Mouse (Mus musculus) cortical plate, adult 2 months (tissue): ENCODE measurements around the gene Noct. TPM values are rescaled to one million over a fixed set of nuclear protein-coding genes. Genes with fewer than 3 reads are reported as not detected.

ENCODE experiments used
- H3K27ac ChIP-seq: fragments of 200-500 bp; 2 replicates; pipeline ENCODE4 v1.5.1; 2012; ENCODE audit warnings: low read length, control low read depth, inconsistent platforms; ENCODE audit not compliant: insufficient read depth
- H3K4me1 ChIP-seq: fragments of 200-500 bp; 2 replicates; pipeline ENCODE4 v1.6.1; 2011; ENCODE audit warnings: low read length; ENCODE audit not compliant: control insufficient read depth, insufficient read depth
- H3K4me3 ChIP-seq: fragments of 200-500 bp; 2 replicates; pipeline ENCODE4 v1.5.1; 2011; ENCODE audit warnings: mild to moderate bottlenecking, low read length, control low read depth; ENCODE audit not compliant: insufficient read depth
- CTCF ChIP-seq: fragments of 200-500 bp; IDR thresholded peaks from 2 replicates; pipeline ENCODE4 v1.5.1; 2011; ENCODE audit warnings: mild to moderate bottlenecking, control low read depth, low read length; ENCODE audit not compliant: insufficient read depth; ENCODE audit errors: extremely low read depth
- POLR2A ChIP-seq: fragments of 200-500 bp; IDR thresholded peaks from 2 replicates; pipeline ENCODE4 v1.6.1; 2011; ENCODE audit warnings: mild to moderate bottlenecking, low read length, control low read depth; ENCODE audit not compliant: insufficient read depth; ENCODE audit errors: extremely low read depth
- polyA plus RNA-seq: library from polyadenylated mRNA; depleted of rRNA; stranded (reverse); fragments of >200 nt; gene quantifications from 2 replicates; pipeline ENCODE4 v1.2.3, GENCODE M21; 2012

Noct gene
- polyA plus RNA-seq, 1 experiment = 31.8 TPM

DNA sequence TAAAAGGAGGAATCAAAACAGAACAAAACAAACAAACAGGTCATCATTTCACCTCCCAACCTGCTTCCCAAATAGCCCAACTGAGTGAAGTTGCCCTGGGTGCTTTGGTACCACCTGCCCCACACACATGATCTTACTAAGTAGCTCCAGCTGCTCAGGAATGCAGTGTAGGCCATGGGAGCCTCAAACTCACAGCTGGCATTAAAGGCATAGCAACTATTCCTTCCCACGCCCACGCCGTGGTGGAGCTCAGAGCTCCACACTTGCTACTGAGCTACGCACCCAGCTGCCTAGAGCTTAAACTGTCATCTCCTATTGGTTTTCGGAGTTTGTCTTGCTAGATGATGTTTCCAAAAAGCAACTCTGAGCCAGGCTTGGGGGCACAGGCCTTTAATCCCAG is 5.0 kb upstream of the Noct start:
- Histone ChIP-seq H3K4me1 (no peaks in the 10 kb centered on the region), H3K4me3 (no peak overlapping the region), H3K27ac (no peak overlapping the region)
- TF ChIP-seq POLR2A (no peak), CTCF (no peak)

DNA sequence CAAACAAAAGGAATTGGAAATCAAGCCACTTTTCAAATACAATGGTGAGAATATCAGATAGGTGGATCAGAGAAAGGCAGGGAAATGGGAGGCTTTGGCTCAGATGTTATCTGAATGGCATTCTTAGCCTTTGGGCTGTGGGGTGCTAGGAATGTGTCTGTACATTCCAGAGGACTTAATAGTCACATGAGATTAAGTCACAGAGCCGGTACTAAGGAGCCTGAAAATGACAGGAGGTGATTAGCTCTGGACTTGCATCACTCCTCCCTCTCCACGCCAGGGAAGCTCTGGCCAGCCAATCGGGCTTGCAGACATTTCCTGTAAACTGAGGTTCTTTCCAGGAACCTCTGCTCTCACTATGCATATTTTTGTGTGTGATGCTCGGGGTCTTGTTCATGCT is 3.4 kb upstream of the Noct start:
- Histone ChIP-seq H3K4me3 (no peak overlapping the region), H3K4me1 (no peaks in the 10 kb centered on the region), H3K27ac (no peak overlapping the region)
- TF ChIP-seq CTCF = no peak
- TF ChIP-seq POLR2A = no peak

DNA sequence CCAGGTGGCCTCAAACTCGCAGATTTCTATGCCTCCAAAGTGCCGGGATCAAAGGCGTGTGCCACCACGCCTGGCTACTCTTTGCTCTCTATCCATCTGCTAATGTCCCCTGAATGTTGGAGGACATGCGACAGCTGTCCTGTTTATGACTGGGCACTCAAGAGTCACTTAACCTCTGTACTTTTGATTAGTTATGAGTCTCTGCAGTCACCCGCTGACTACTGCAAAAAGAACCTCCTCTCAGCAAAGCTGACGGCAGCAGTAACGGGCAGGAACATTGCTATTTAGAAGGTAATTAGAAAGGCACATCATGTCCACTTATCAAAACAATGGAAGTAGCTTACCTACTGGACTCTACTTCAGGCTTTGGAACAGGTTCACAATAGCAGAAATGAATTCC is 2.4 kb upstream of the Noct start:
- TF ChIP-seq CTCF (no peak), POLR2A (no peak)
- peaks cover 3% of the 10 kb centered on the region; the same call in 1 of the 2 replicates for H3K4me1 ChIP-seq
- no peak overlapping the region for H3K27ac ChIP-seq
- no peak overlapping the region for H3K4me3 ChIP-seq

DNA sequence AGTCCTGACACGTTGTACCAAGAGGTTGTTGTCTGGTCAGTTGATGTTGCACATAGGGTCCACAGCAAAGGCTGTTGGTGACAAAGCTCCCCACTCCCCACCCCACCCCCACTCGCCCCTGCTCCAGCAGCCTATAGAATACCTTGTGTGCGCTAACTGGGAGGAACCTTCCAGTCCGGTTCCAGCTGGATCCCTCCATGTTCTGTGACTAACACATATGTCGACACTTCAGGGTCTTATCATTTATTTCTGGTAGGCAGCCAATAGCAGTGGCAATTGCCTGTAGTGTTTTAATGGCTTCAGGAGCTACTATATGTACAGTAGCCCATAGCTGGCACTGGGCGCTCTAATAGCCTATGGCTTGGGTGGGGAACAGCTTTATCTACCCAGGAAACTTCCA is 1.9 kb upstream of the Noct start:
- TF ChIP-seq CTCF (no peak), POLR2A (no peak)
- no peak overlapping the region for H3K4me3 ChIP-seq

DNA sequence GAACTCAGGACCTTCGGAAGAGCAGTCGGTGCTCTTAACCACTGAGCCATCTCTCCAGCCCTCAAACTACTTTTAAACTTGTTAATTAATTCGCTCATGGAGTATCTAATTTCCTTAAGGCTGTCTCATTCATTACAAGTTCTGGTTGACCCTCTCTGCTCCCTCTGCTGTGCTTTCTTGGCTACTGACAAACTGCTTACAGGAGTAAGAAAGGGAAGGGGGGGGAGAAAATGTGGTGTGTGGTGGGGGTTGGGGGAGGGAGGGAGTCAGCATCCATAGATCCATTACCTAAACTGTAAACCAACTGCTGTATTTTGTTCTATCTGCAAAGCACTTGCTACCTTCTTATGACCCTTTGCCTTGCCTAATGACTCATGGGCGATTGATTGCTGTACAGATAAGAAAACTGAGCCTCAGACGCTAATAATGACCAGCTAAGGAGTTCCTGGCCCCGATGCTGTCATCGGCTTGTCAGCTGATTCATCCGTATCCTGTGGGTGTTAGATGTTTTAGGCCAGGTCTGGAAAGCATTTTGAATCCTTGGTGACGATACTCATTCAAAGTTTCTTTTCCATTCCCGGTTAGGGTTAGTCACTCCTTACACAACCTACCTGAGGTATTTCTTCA is 1.3 kb upstream of the Noct start:
- no peak overlapping the region for H3K4me3 ChIP-seq
- H3K4me1 ChIP-seq = peaks cover 3% of the 10 kb centered on the region; the same call in 1 of the 2 replicates
- H3K27ac ChIP-seq = no peak overlapping the region
- TF ChIP-seq POLR2A (no peak), CTCF (no peak)

More for the DNA sequence above, 1.9 kb upstream of the Noct start:
- H3K27ac ChIP-seq = no peak overlapping the region
- H3K4me1 ChIP-seq = peaks cover 3% of the 10 kb centered on the region; the same call in 1 of the 2 replicates

DNA sequence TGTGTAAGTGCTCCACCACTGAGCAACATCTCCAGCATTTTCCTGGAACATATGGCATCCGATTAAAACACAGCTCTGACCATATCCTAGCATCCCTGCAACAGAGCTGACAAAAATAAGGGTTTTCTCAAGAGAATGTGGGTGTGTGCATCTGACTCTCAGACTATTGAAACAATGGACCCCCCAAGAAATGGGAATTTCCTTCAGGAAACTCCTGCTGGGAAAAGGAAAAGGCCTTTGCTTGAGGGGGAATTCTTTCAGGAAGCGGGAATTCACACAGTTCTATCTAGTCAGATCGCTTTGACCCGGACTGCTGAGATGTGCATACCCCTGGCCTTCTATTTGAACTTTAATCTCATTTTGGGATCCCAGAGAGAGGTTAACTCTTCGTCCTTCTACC is 691 bp upstream of the Noct start:
- Histone ChIP-seq H3K4me1 (peaks cover 3% of the 10 kb centered on the region; the same call in 1 of the 2 replicates), H3K27ac (no peak overlapping the region), H3K4me3 (no peak overlapping the region; the same call in 1 of the 2 replicates)
- no peak for TF ChIP-seq POLR2A
- no peak for TF ChIP-seq CTCF

DNA sequence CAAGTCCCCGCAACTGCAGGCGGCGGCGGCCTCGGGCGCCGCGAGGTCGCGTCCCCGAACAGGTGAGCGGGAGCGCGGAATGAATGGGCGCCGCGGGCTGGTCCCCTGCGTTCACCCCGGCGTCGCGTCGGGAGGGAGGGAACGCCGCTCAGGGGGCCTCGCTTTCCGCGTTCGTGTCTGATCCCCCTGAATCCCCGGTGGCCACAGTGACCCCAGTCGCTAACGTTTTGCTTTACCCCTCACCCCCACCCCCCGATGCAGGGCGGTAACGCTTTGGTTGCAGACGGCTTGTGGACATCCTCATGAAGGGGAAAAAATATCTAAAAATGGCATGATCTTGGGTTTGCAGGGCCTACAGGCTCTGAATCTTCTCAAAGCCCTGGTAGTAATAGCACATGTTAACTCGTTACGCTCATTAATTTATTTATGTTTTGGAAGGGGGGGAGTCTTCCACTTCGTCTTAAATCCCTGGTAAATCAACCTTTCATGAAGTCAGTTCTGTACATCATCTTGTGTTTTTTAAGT is 1.0 kb downstream of the Noct start:
- TF ChIP-seq CTCF (no peak), POLR2A (no peak)
- peaks cover 5% of the 10 kb centered on the region; the same call in 1 of the 2 replicates for H3K4me1 ChIP-seq

DNA sequence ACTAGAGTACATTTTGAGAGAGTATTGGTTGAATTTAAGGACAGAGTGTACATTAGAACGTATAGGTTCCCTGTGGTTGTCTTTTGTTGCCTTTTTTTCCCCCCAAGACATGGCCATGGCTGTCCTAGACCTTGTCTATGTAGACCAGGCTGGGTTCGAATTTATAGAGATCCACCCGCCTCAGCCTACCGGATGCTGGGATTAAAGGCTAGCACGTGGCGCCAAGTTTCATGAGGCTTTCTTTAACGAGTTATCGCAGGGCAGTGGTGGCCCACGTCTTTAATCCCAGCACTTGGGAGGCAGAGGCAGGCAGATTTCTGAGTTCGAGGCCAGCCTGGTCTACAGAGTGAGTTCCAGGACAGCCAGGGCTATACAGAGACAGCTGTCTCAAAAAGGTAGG is 1.7 kb downstream of the Noct start:
- Histone ChIP-seq H3K4me3 (peak overlapping the region; percentile 48; the same call in 1 of the 2 replicates), H3K27ac (no peak overlapping the region), H3K4me1 (peaks cover 5% of the 10 kb centered on the region; the same call in 1 of the 2 replicates)
- TF ChIP-seq CTCF (no peak), POLR2A (no peak)

More for the DNA sequence above, 1.0 kb downstream of the Noct start:
- Histone ChIP-seq H3K27ac (peak overlapping the region; percentile 78), H3K4me3 (peak overlapping the region; percentile 48)

DNA sequence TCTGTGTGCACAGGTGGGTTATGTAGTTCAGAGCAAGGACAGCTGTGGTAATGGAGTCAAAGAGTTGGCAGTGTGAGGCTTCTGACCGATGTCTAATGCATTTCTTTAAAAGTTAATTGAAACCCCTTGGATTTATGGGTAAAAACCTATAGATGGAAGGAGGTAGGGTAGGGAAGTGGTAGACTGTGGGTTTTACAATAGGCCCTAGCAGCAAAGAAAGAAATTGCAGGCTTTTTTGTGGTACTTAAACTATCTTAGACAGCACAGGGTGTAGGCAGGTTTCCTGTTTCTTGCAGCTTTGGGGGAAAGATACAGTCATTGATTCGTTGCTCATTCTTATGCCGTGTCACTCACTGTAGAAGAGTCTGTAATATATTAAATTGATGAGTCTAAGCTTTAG is 2.4 kb downstream of the Noct start:
- Histone ChIP-seq H3K4me3 (no peak overlapping the region), H3K27ac (no peak overlapping the region), H3K4me1 (peaks cover 5% of the 10 kb centered on the region; the same call in 1 of the 2 replicates)
- TF ChIP-seq POLR2A (no peak), CTCF (no peak)
